Mouse (Mus musculus) liver, postnatal 0 days (tissue): Measurements from ENCODE around the gene Tmem190.
"Not testable (repeated sequence)": the region's sequence is repeated elsewhere in the genome, so short reads cannot be mapped to it uniquely, and the experiment has no call there.

Experiments
- CTCF ChIP-seq: sonication (generic); IDR thresholded peaks from 2 replicates; pipeline ENCODE4 v1.5.1; 2016; ENCODE audit warnings: antibody characterized with exemption, low read depth
- EP300 ChIP-seq: IDR thresholded peaks from 2 replicates; pipeline ENCODE4 v1.6.1; 2016; ENCODE audit warnings: antibody characterized with exemption, low read depth, mild to moderate bottlenecking

GRCm38 (mm10) chr7:4811131-4811530 lies 28.4 kb downstream of the Tmem190 start:
- TF ChIP-seq CTCF, EP300: not testable (repeated sequence)
